Mouse (Mus musculus) heart, adult 2 months (tissue): ENCODE results near the gene Cgnl1. TPM values are rescaled to one million over a fixed set of nuclear protein-coding genes. Genes with fewer than 3 reads are reported as not detected.

ENCODE experiments used
- DNase-seq, 2 experiments: peaks; one replicate each; pipeline ENCODE4 v3.0.0; 2021
- H3K27ac ChIP-seq: fragments of 200-600 bp; 2 replicates; pipeline ENCODE4 v1.8.1; 2022
- H3K27me3 ChIP-seq: fragments of 200-500 bp; 2 replicates; pipeline ENCODE4 v1.6.1; 2012; ENCODE audit warnings: mild to moderate bottlenecking, low read length, inconsistent platforms, mixed read lengths; ENCODE audit not compliant: control insufficient read depth, insufficient read depth
- H3K36me3 ChIP-seq: fragments of 200-500 bp; 2 replicates; pipeline ENCODE4 v1.6.1; 2012; ENCODE audit warnings: low read length, inconsistent platforms; ENCODE audit not compliant: control insufficient read depth, insufficient read depth
- H3K4me1 ChIP-seq: fragments of 200-500 bp; 2 replicates; pipeline ENCODE4 v1.6.1; 2011; ENCODE audit warnings: low read length; ENCODE audit not compliant: control insufficient read depth, insufficient read depth
- H3K4me3 ChIP-seq: fragments of 200-600 bp; 2 replicates; pipeline ENCODE4 v1.8.1; 2022
- H3K79me2 ChIP-seq: fragments of 200-500 bp; replicated peaks from 2 replicates; pipeline ENCODE4 v1.6.1; 2012; ENCODE audit warnings: mild to moderate bottlenecking, inconsistent platforms, low read length, moderate library complexity, mixed read lengths; ENCODE audit not compliant: control insufficient read depth, insufficient read depth
- H3K9ac ChIP-seq: fragments of 200-500 bp; 2 replicates; pipeline ENCODE4 v1.6.1; 2012; ENCODE audit warnings: low read depth, mild to moderate bottlenecking, control low read depth, inconsistent platforms, low read length, mixed read lengths
- CTCF ChIP-seq: fragments of 200-600 bp; IDR thresholded peaks from 2 replicates; pipeline ENCODE4 v1.8.1; 2022; ENCODE audit warnings: antibody characterized with exemption, mild to moderate bottlenecking, moderate library complexity
- EP300 ChIP-seq: fragments of 200-500 bp; IDR thresholded peaks from 2 replicates; pipeline ENCODE4 v1.6.1; 2011; ENCODE audit warnings: low read depth, low read length, control low read depth; ENCODE audit not compliant: insufficient read depth
- POLR2A ChIP-seq: fragments of 200-500 bp; IDR thresholded peaks from 2 replicates; pipeline ENCODE4 v1.6.1; 2011; ENCODE audit warnings: mild to moderate bottlenecking, low read depth, low read length, control low read depth; ENCODE audit not compliant: insufficient read depth
- WGBS: fragments of 180-500 bp; shearing (Covaris S2); methylation state at CpG from one replicate; pipeline ENCODE4 v1.1.7; 2018; 5-methylcytosine and 5-hydroxymethylcytosine counted together
- intact Hi-C: fragments of 180-260 bp; cut with DNase I; formaldehyde crosslinking; loops from one replicate; pipeline ENCODE4 v1.15.1; 2025
- polyA plus RNA-seq: library from polyadenylated mRNA; depleted of rRNA; stranded (reverse); fragments of >200 nt; gene quantifications from 2 replicates; pipeline ENCODE4 v1.2.3, GENCODE M21; 2012
- total RNA-seq, 2 experiments: library from RNA; stranded (reverse); gene quantifications; 2 replicates each; pipeline ENCODE4 v1.2.3; 2021

Gene Cgnl1
- total and polyA plus RNA-seq, 3 experiments, result 10.5 to 31.0 (median 28.1) TPM

- no peak overlapping the region for H3K4me3 ChIP-seq
- no peak overlapping the region for H3K9ac ChIP-seq
- DNase-seq, result no peak
- no peak overlapping the region for H3K27ac ChIP-seq
- no peak for TF ChIP-seq CTCF
- WGBS, result 49% methylated on average over 5 of the region's 5 CpGs
- H3K79me2 ChIP-seq, result no peaks in the 10 kb centered on the region
- 0 out of 2 replicates have a peak, but pooled peaks cover 4% of the 10 kb centered on the region for H3K36me3 ChIP-seq
- intact Hi-C loops, result no loop called here
- no peaks in the 10 kb centered on the region for H3K27me3 ChIP-seq
- H3K4me1 ChIP-seq, result peaks cover 10% of the 10 kb centered on the region
These were observed 96.9 kb downstream of the Cgnl1 start for GRCm38 (mm10) chr9:71674476-71674875.

- no peak overlapping the region for H3K9ac ChIP-seq
- WGBS, result over 99% methylated on average over 4 of the region's 4 CpGs
- TF ChIP-seq CTCF (peak; percentile 34), EP300 (no peak), POLR2A (no peak)
- intact Hi-C loops, result no loop called here
- H3K27ac ChIP-seq, result no peak overlapping the region
- H3K4me1 ChIP-seq, result peaks cover 11% of the 10 kb centered on the region
- H3K27me3 ChIP-seq, result no peaks in the 10 kb centered on the region
- H3K36me3 ChIP-seq, result 0 out of 2 replicates have a peak, but pooled peaks cover 4% of the 10 kb centered on the region
- H3K79me2 ChIP-seq, result no peaks in the 10 kb centered on the region
- no peak overlapping the region for H3K4me3 ChIP-seq
- DNase-seq, result no peak
These were observed 98.9 kb downstream of the Cgnl1 start for GRCm38 (mm10) chr9:71672495-71672894.

GRCm38 (mm10) chr9:71670677-71671076 is 100.7 kb downstream of the Cgnl1 start:
- WGBS, result 47% methylated on average over 5 of the region's 5 CpGs
- TF ChIP-seq EP300 (no peak), CTCF (no peak), POLR2A (no peak)
- H3K4me3 ChIP-seq, result no peak overlapping the region
- no peak overlapping the region for H3K27ac ChIP-seq
- H3K27me3 ChIP-seq, result no peaks in the 10 kb centered on the region
- peaks cover 14% of the 10 kb centered on the region for H3K4me1 ChIP-seq
- no peaks in the 10 kb centered on the region for H3K79me2 ChIP-seq
- intact Hi-C loops, result no loop called here
- no peak overlapping the region for H3K9ac ChIP-seq
- peaks cover 8% of the 10 kb centered on the region for H3K36me3 ChIP-seq
- no peak for DNase-seq

DNA sequence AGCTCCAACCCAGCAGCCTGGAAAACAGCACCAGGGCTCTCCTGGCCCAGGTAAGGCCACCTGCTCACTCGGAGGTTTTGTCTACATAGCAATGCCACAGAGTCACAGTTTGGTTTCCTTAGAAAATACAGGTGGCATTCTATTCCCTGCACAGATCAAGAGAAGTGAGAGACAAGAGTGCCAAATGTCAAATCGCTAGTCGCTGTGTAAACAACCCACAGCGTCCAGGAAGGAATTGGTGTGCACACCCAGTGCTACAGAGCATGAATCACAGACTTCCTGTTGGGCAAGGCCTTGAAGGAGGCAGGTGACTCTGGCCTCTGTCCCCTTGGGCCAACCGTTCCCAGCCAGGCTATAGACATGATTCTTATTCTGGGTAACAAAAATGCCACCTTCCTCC is 103.8 kb downstream of the Cgnl1 start:
- Histone ChIP-seq H3K27ac (peak overlapping the region; percentile 94), H3K4me1 (peaks cover 19% of the 10 kb centered on the region), H3K27me3 (no peaks in the 10 kb centered on the region), H3K36me3 (peaks cover 8% of the 10 kb centered on the region), H3K4me3 (no peak overlapping the region), H3K79me2 (no peaks in the 10 kb centered on the region), H3K9ac (peak overlapping the region; percentile 48; the same call in 1 of the 2 replicates)
- TF ChIP-seq POLR2A (peak; percentile 46; the same call in 1 of the 2 replicates), CTCF (no peak), EP300 (peak; percentile 99)
- peak; percentile 54 to 73 for DNase-seq
- intact Hi-C loops, result loop anchor here (2.0 to 5.0 kb wide), 2 partner anchors 27 to 105 kb away; partner anchors contain the start of gene Cgnl1
- 26% methylated on average over 5 of the region's 5 CpGs for WGBS

GRCm38 (mm10) chr9:71666432-71666831 is 105.0 kb downstream of the Cgnl1 start:
- no peaks in the 10 kb centered on the region for H3K79me2 ChIP-seq
- H3K27me3 ChIP-seq, result no peaks in the 10 kb centered on the region
- no peak overlapping the region for H3K4me3 ChIP-seq
- no peak for TF ChIP-seq EP300
- 0 out of 2 replicates have a peak, but pooled peaks have one; percentile 10 for TF ChIP-seq POLR2A
- TF ChIP-seq CTCF, result peak; percentile 53
- H3K27ac ChIP-seq, result peak overlapping the region; percentile 94
- peaks cover 8% of the 10 kb centered on the region for H3K36me3 ChIP-seq
- peaks cover 19% of the 10 kb centered on the region for H3K4me1 ChIP-seq
- intact Hi-C loops, result loop anchor here (2.0 to 5.0 kb wide), 2 partner anchors 28 to 106 kb away; partner anchors contain the start of gene Cgnl1
- H3K9ac ChIP-seq, result no peak overlapping the region
- DNase-seq, result peak; percentile 43 to 47
- 43% methylated on average over 6 of the region's 6 CpGs for WGBS

GRCm38 (mm10) chr9:71665493-71665892 is 105.9 kb downstream of the Cgnl1 start:
- no peak overlapping the region for H3K4me3 ChIP-seq
- peaks cover 8% of the 10 kb centered on the region for H3K36me3 ChIP-seq
- H3K79me2 ChIP-seq, result no peaks in the 10 kb centered on the region
- intact Hi-C loops, result loop anchor here (5.0 kb wide), 1 partner anchor 107 kb away; the partner anchor contains the start of gene Cgnl1
- H3K4me1 ChIP-seq, result peaks cover 16% of the 10 kb centered on the region
- no peaks in the 10 kb centered on the region for H3K27me3 ChIP-seq
- H3K27ac ChIP-seq, result no peak overlapping the region
- 94% methylated on average over 3 of the region's 3 CpGs for WGBS
- no peak for TF ChIP-seq CTCF
- TF ChIP-seq POLR2A, result no peak
- no peak for TF ChIP-seq EP300
- DNase-seq, result no peak
- no peak overlapping the region for H3K9ac ChIP-seq
